Mouse (Mus musculus): ENCODE data around the gene Snrpd3. TPM values are rescaled to one million over a fixed set of nuclear protein-coding genes. Genes with fewer than 3 reads are reported as not detected.
A peak's percentile ranks its signal among the peaks of the same experiment; 100 is the strongest.
"Not testable (repeated sequence)": the region's sequence is repeated elsewhere in the genome, so short reads cannot be mapped to it uniquely, and the experiment has no call there.

The Snrpd3 gene
- not detected in 2 replicates for polyA plus RNA-seq (2012; ENCODE audit: insufficient read depth, insufficient read length, low replicate concordance, missing spikeins)

GRCm38 (mm10) chr10:75517073-75517757, at the start of gene Snrpd3:
Snrpd3 (plus strand) TSS chr10:75517551.
- under 1% methylated on average over 51 of the region's 52 CpGs for WGBS
- peak within 1 kb of the TSS; percentile 83 for H3K4me3 ChIP-seq (ENCODE audit: insufficient read depth, low read depth, low read length)
- peaks cover 4% of the 10 kb centered on the region; the same call in 1 of the 2 replicates for H3K4me1 ChIP-seq (ENCODE audit: control insufficient read depth, insufficient read depth, low read length)
- peak within 1 kb of the TSS; percentile 87 for H3K27ac ChIP-seq (ENCODE audit: insufficient read depth, low read depth, low read length)
- TF ChIP-seq POLR2A (IDR thresholded peaks at IDR 0.05; ENCODE audit: insufficient read depth, low read depth, low read length) (peak; percentile 53; the same call in 1 of the 2 replicates), CTCF (IDR thresholded peaks at IDR 0.05; ENCODE audit: insufficient read depth, low read depth, low read length) (no peak)

- Histone ChIP-seq H3K4me3 (ENCODE audit: insufficient read depth, low read depth, low read length) (no peak overlapping the region), H3K27ac (ENCODE audit: insufficient read depth, low read depth, low read length) (no peak overlapping the region), H3K4me1 (ENCODE audit: control insufficient read depth, insufficient read depth, low read length) (peaks cover 4% of the 10 kb centered on the region; the same call in 1 of the 2 replicates)
- TF ChIP-seq POLR2A (IDR thresholded peaks at IDR 0.05; ENCODE audit: insufficient read depth, low read depth, low read length) (no peak), CTCF (IDR thresholded peaks at IDR 0.05; ENCODE audit: insufficient read depth, low read depth, low read length) (no peak)
- 83% methylated on average over 8 of the region's 8 CpGs for WGBS
These were observed 43.9 kb upstream of the Snrpd3 start for GRCm38 (mm10) chr10:75473411-75473810.

- H3K4me1 ChIP-seq (ENCODE audit: control insufficient read depth, insufficient read depth, low read length) = peaks cover 4% of the 10 kb centered on the region; the same call in 1 of the 2 replicates
- H3K27ac ChIP-seq (ENCODE audit: insufficient read depth, low read depth, low read length) = no peak overlapping the region
- TF ChIP-seq POLR2A (IDR thresholded peaks at IDR 0.05; ENCODE audit: insufficient read depth, low read depth, low read length) (no peak), CTCF (IDR thresholded peaks at IDR 0.05; ENCODE audit: insufficient read depth, low read depth, low read length) (no peak)
- 52% methylated on average over 5 of the region's 5 CpGs for WGBS
- no peak overlapping the region for H3K4me3 ChIP-seq (ENCODE audit: insufficient read depth, low read depth, low read length)
These were observed 42.8 kb upstream of the Snrpd3 start for GRCm38 (mm10) chr10:75474571-75474970.

GRCm38 (mm10) chr10:75475139-75475850, 42.1 kb upstream of the Snrpd3 start:
- not testable (repeated sequence) for H3K4me3 ChIP-seq (ENCODE audit: insufficient read depth, low read depth, low read length); H3K27ac ChIP-seq (ENCODE audit: insufficient read depth, low read depth, low read length); H3K4me1 ChIP-seq (ENCODE audit: control insufficient read depth, insufficient read depth, low read length)
- WGBS = 48% methylated on average over 5 of the region's 6 CpGs

GRCm38 (mm10) chr10:75477034-75477433, 40.3 kb upstream of the Snrpd3 start:
- Histone ChIP-seq H3K4me1 (ENCODE audit: control insufficient read depth, insufficient read depth, low read length) (peaks cover 4% of the 10 kb centered on the region; the same call in 1 of the 2 replicates), H3K27ac (ENCODE audit: insufficient read depth, low read depth, low read length) (no peak overlapping the region), H3K4me3 (ENCODE audit: insufficient read depth, low read depth, low read length) (no peak overlapping the region)
- TF ChIP-seq CTCF (IDR thresholded peaks at IDR 0.05; ENCODE audit: insufficient read depth, low read depth, low read length) (no peak), POLR2A (IDR thresholded peaks at IDR 0.05; ENCODE audit: insufficient read depth, low read depth, low read length) (no peak)
- 82% methylated on average over 9 of the region's 9 CpGs for WGBS

- WGBS = 85% methylated on average over 2 of the region's 2 CpGs
- TF ChIP-seq POLR2A (IDR thresholded peaks at IDR 0.05; ENCODE audit: insufficient read depth, low read depth, low read length) (no peak), CTCF (IDR thresholded peaks at IDR 0.05; ENCODE audit: insufficient read depth, low read depth, low read length) (no peak)
- H3K4me1 ChIP-seq (ENCODE audit: control insufficient read depth, insufficient read depth, low read length) = peaks cover 2% of the 10 kb centered on the region; the same call in 1 of the 2 replicates
- no peak overlapping the region for H3K27ac ChIP-seq (ENCODE audit: insufficient read depth, low read depth, low read length)
- no peak overlapping the region for H3K4me3 ChIP-seq (ENCODE audit: insufficient read depth, low read depth, low read length)
These were observed 37.4 kb upstream of the Snrpd3 start for GRCm38 (mm10) chr10:75479955-75480354.

- no peak for TF ChIP-seq POLR2A (IDR thresholded peaks at IDR 0.05; ENCODE audit: insufficient read depth, low read depth, low read length)
- no peak for TF ChIP-seq CTCF (IDR thresholded peaks at IDR 0.05; ENCODE audit: insufficient read depth, low read depth, low read length)
- Histone ChIP-seq H3K4me1 (ENCODE audit: control insufficient read depth, insufficient read depth, low read length) (no peaks in the 10 kb centered on the region), H3K27ac (ENCODE audit: insufficient read depth, low read depth, low read length) (no peak overlapping the region), H3K4me3 (ENCODE audit: insufficient read depth, low read depth, low read length) (no peak overlapping the region)
- WGBS = 86% methylated on average over 4 of the region's 4 CpGs
These were observed 35.6 kb upstream of the Snrpd3 start for GRCm38 (mm10) chr10:75481703-75482102.

- H3K27ac ChIP-seq (ENCODE audit: insufficient read depth, low read depth, low read length) = no peak overlapping the region
- WGBS = 96% methylated on average over 5 of the region's 5 CpGs
- TF ChIP-seq POLR2A (IDR thresholded peaks at IDR 0.05; ENCODE audit: insufficient read depth, low read depth, low read length) (no peak), CTCF (IDR thresholded peaks at IDR 0.05; ENCODE audit: insufficient read depth, low read depth, low read length) (no peak)
These were observed 35.1 kb upstream of the Snrpd3 start for GRCm38 (mm10) chr10:75482271-75482670.

GRCm38 (mm10) chr10:75482919-75483483, 34.4 kb upstream of the Snrpd3 start:
- WGBS = 92% methylated on average over 11 of the region's 11 CpGs
- TF ChIP-seq POLR2A (IDR thresholded peaks at IDR 0.05; ENCODE audit: insufficient read depth, low read depth, low read length) = no peak
- no peak for TF ChIP-seq CTCF (IDR thresholded peaks at IDR 0.05; ENCODE audit: insufficient read depth, low read depth, low read length)
- Histone ChIP-seq H3K4me3 (ENCODE audit: insufficient read depth, low read depth, low read length) (no peak overlapping the region), H3K4me1 (ENCODE audit: control insufficient read depth, insufficient read depth, low read length) (no peaks in the 10 kb centered on the region), H3K27ac (ENCODE audit: insufficient read depth, low read depth, low read length) (no peak overlapping the region)

More at GRCm38 (mm10) chr10:75482271-75482670, 35.1 kb upstream of the Snrpd3 start:
- Histone ChIP-seq H3K4me3 (ENCODE audit: insufficient read depth, low read depth, low read length) (no peak overlapping the region), H3K4me1 (ENCODE audit: control insufficient read depth, insufficient read depth, low read length) (no peaks in the 10 kb centered on the region)
